Mouse (Mus musculus) kidney, adult 2 months (tissue): ENCODE data around the gene Gm10282.

Source experiments
- CTCF ChIP-seq: fragments of 200-500 bp; conservative IDR thresholded peaks from 2 replicates; pipeline ENCODE4 v1.5.1; 2011; ENCODE audit warnings: low read depth, mild to moderate bottlenecking, control low read depth, low read length, moderate library complexity, mixed read lengths; ENCODE audit not compliant: insufficient read depth, insufficient read length
- POLR2A ChIP-seq: fragments of 200-500 bp; IDR thresholded peaks from one replicate; pipeline ENCODE4 v1.6.1; 2011; ENCODE audit warnings: low read depth, low read length, control low read depth

DNA sequence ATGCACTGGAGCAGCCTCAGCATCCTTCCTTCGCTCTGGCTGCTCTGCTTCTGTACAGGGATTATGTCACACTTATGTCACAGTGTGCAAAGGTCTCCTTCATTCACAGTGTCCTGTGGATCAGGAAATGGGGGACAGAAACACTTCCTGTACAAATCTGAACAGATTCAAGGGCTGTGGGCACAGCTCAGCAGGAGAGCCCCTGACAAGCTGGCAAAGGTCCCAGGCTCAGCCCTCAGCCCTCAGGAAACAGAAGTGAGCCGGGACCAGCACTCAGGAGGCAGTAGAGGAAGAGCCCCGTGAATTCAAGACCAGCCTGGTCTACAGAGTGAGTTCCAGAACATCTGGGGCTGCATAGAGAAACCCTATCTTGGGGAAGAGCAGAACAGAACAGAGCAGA is 23.4 kb downstream of the Gm10282 start:
- TF ChIP-seq POLR2A, result no peak
- TF ChIP-seq CTCF, result no peak
